Comparison of ENCODE assay signal across 1 mouse cellular context in genomic region chr11:34050063-34050462, GRCm38 (mm10).
TF ChIP-seq lines count a peak whose summit lies in the region.

No protein-coding gene starts in this region.

TF ChIP-seq in CH12.LX, 34 proteins besides CTCF, POLR2A, EP300 and RAD21 (continued from another document):
- TF ChIP-seq MEF2A (IDR thresholded peaks at IDR 0.05; ENCODE audit: borderline replicate concordance, low read depth, low read length), result no peak
